Mouse (Mus musculus): ENCODE data around the gene Crat. TPM values are rescaled to one million over a fixed set of nuclear protein-coding genes. Genes with fewer than 3 reads are reported as not detected.
"Not testable (repeated sequence)": the region's sequence is repeated elsewhere in the genome, so short reads cannot be mapped to it uniquely, and the experiment has no call there.

The Crat gene
- polyA plus RNA-seq, 1 experiment from 2014 or later: 26.0 TPM

DNA sequence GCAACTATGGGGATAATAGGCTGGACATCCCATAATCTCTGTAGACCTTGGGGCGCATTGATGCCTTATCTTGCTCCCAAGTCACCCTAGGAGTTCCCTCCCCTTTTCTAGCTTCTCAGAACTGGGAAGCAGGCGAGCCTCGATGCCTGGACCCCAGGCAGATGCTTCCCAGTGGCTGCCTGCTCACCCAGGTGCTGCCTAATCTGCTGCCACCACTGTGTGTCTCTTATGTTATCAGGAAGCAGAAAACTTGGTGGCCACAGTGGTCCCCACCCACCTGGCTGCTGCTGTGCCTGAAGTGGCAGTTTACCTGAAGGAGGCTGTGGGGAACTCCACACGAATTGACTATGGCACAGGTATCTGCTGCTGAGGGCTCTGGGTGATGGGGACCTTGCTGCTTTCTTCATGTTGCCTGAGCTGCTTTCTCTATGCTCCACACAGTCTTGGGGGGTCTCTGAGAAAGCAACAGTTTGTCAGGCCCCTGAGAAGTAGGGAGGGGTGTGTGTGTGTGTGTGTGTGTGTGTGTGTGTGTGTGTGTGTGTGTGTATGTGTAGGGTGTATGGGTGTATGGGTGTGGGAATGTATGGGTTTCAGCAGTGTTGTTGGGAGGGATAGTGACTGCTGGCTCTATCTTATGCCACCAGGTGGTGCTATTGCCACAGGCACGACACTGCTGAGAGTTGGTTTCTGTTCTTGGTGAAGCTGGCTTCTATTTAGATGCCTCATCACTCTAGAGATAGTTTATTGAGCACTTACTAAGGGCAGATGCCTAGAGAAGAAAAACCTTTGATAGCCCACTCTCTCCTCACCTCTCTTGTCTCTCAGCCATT lies 19.9 kb upstream of the Crat start:
- peaks cover 44% of the 10 kb centered on the region for H3K36me3 ChIP-seq (ENCODE audit: control insufficient read depth, insufficient read depth, low read length)
- no peaks in the 10 kb centered on the region for H3K27me3 ChIP-seq (ENCODE audit: control insufficient read depth, insufficient read depth, low read depth, low read length)
- H3K4me3 ChIP-seq (ENCODE audit: low read depth, low read length): no peak overlapping the region
- no peaks in the 10 kb centered on the region for H3K9me3 ChIP-seq (replicated peaks; ENCODE audit: control insufficient read depth, low read length, poor library complexity, severe bottlenecking)
- H3K4me2 ChIP-seq (ENCODE audit: low read length): no peak overlapping the region
- WGBS: 56% methylated on average over 5 of the region's 5 CpGs
- H3K27ac ChIP-seq (ENCODE audit: low read length): no peak overlapping the region
- H3K4me1 ChIP-seq (ENCODE audit: control insufficient read depth, insufficient read depth, low read length): peaks cover 2% of the 10 kb centered on the region
- ATAC-seq: peak; percentile 84
- H3K9ac ChIP-seq (ENCODE audit: low read depth, low read length): no peak overlapping the region

GRCm38 (mm10) chr2:30429156-30429555 lies 13.5 kb upstream of the Crat start:
- no peaks in the 10 kb centered on the region for H3K4me1 ChIP-seq (ENCODE audit: control insufficient read depth, insufficient read depth, low read length)
- H3K27ac ChIP-seq (ENCODE audit: low read length): no peak overlapping the region
- no peak overlapping the region for H3K4me3 ChIP-seq (ENCODE audit: low read depth, low read length)
- no peak overlapping the region for H3K4me2 ChIP-seq (ENCODE audit: low read length)
- H3K27me3 ChIP-seq (ENCODE audit: control insufficient read depth, insufficient read depth, low read depth, low read length): no peaks in the 10 kb centered on the region
- no peaks in the 10 kb centered on the region for H3K9me3 ChIP-seq (replicated peaks; ENCODE audit: control insufficient read depth, low read length, poor library complexity, severe bottlenecking)
- no peak overlapping the region for H3K9ac ChIP-seq (ENCODE audit: low read depth, low read length)
- no peak for ATAC-seq
- H3K36me3 ChIP-seq (ENCODE audit: control insufficient read depth, insufficient read depth, low read length): peaks cover 42% of the 10 kb centered on the region

DNA sequence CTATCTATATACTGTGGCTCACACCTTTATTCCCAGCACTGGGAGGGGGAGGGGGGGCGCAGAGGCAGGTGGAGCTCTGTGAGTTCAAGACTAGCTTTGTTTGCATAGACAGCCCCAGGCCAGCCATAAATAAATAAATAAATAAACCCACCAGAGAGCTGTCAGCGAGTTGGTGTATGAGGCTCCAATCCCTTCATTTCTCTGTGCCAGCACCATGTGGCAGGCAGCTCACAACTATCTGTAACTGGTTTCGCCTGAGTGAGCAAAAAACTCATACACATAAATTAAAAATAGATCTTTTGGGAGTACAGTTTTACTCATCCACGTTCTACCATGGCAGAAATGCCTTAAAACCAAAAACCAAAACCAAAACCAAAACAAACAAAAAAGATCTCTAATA lies 5.8 kb upstream of the Crat start:
- Histone ChIP-seq H3K27ac (ENCODE audit: low read length) (no peak overlapping the region), H3K4me2 (ENCODE audit: low read length) (no peak overlapping the region), H3K4me3 (ENCODE audit: low read depth, low read length) (no peak overlapping the region), H3K9me3 (replicated peaks; ENCODE audit: control insufficient read depth, low read length, poor library complexity, severe bottlenecking) (no peaks in the 10 kb centered on the region), H3K9ac (ENCODE audit: low read depth, low read length) (no peak overlapping the region), H3K36me3 (ENCODE audit: control insufficient read depth, insufficient read depth, low read length) (no peaks in the 10 kb centered on the region), H3K4me1 (ENCODE audit: control insufficient read depth, insufficient read depth, low read length) (peaks cover 22% of the 10 kb centered on the region), H3K27me3 (ENCODE audit: control insufficient read depth, insufficient read depth, low read depth, low read length) (no peaks in the 10 kb centered on the region)
- no peak for ATAC-seq
- 82% methylated on average over 4 of the region's 4 CpGs for WGBS

- 36% methylated on average over 10 of the region's 10 CpGs for WGBS
- H3K9ac ChIP-seq (ENCODE audit: low read depth, low read length): peak overlapping the region; percentile 18
- H3K27ac ChIP-seq (ENCODE audit: low read length): peak overlapping the region; percentile 28; the same call in 1 of the 2 replicates
- ATAC-seq: no peak
- H3K27me3 ChIP-seq (ENCODE audit: control insufficient read depth, insufficient read depth, low read depth, low read length): no peaks in the 10 kb centered on the region
- H3K9me3 ChIP-seq (replicated peaks; ENCODE audit: control insufficient read depth, low read length, poor library complexity, severe bottlenecking): no peaks in the 10 kb centered on the region
- H3K36me3 ChIP-seq (ENCODE audit: control insufficient read depth, insufficient read depth, low read length): no peaks in the 10 kb centered on the region
- peak overlapping the region; percentile 3; the same call in 1 of the 2 replicates for H3K4me2 ChIP-seq (ENCODE audit: low read length)
- no peak overlapping the region for H3K4me3 ChIP-seq (ENCODE audit: low read depth, low read length)
- H3K4me1 ChIP-seq (ENCODE audit: control insufficient read depth, insufficient read depth, low read length): peaks cover 30% of the 10 kb centered on the region
Measured at GRCm38 (mm10) chr2:30419112-30419511, 3.5 kb upstream of the Crat start.

GRCm38 (mm10) chr2:30418259-30418658 lies 2.6 kb upstream of the Crat start:
- H3K4me3 ChIP-seq (ENCODE audit: low read depth, low read length): no peak overlapping the region
- no peaks in the 10 kb centered on the region for H3K36me3 ChIP-seq (ENCODE audit: control insufficient read depth, insufficient read depth, low read length)
- H3K9ac ChIP-seq (ENCODE audit: low read depth, low read length): peak overlapping the region; percentile 26; the same call in 1 of the 2 replicates
- WGBS: 79% methylated on average over 6 of the region's 6 CpGs
- peaks cover 34% of the 10 kb centered on the region for H3K4me1 ChIP-seq (ENCODE audit: control insufficient read depth, insufficient read depth, low read length)
- no peaks in the 10 kb centered on the region for H3K9me3 ChIP-seq (replicated peaks; ENCODE audit: control insufficient read depth, low read length, poor library complexity, severe bottlenecking)
- no peak for ATAC-seq
- H3K27me3 ChIP-seq (ENCODE audit: control insufficient read depth, insufficient read depth, low read depth, low read length): no peaks in the 10 kb centered on the region
- no peak overlapping the region for H3K27ac ChIP-seq (ENCODE audit: low read length)
- peak overlapping the region; percentile 3; the same call in 1 of the 2 replicates for H3K4me2 ChIP-seq (ENCODE audit: low read length)

- Histone ChIP-seq H3K4me3 (ENCODE audit: low read depth, low read length) (no peak overlapping the region), H3K36me3 (ENCODE audit: control insufficient read depth, insufficient read depth, low read length) (no peaks in the 10 kb centered on the region), H3K27me3 (ENCODE audit: control insufficient read depth, insufficient read depth, low read depth, low read length) (no peaks in the 10 kb centered on the region), H3K4me1 (ENCODE audit: control insufficient read depth, insufficient read depth, low read length) (peaks cover 35% of the 10 kb centered on the region), H3K9ac (ENCODE audit: low read depth, low read length) (no peak overlapping the region), H3K27ac (ENCODE audit: low read length) (no peak overlapping the region), H3K4me2 (ENCODE audit: low read length) (no peak overlapping the region), H3K9me3 (replicated peaks; ENCODE audit: control insufficient read depth, low read length, poor library complexity, severe bottlenecking) (no peaks in the 10 kb centered on the region)
- WGBS: 75% methylated on average over 5 of the region's 5 CpGs
- no peak for ATAC-seq
Measured at GRCm38 (mm10) chr2:30417595-30418165, 2.1 kb upstream of the Crat start.

- H3K9ac ChIP-seq (ENCODE audit: low read depth, low read length); H3K27ac ChIP-seq (ENCODE audit: low read length); H3K9me3 ChIP-seq (replicated peaks; ENCODE audit: control insufficient read depth, low read length, poor library complexity, severe bottlenecking); H3K36me3 ChIP-seq (ENCODE audit: control insufficient read depth, insufficient read depth, low read length); H3K27me3 ChIP-seq (ENCODE audit: control insufficient read depth, insufficient read depth, low read depth, low read length); H3K4me3 ChIP-seq (ENCODE audit: low read depth, low read length); ATAC-seq: not testable (repeated sequence)
- WGBS: 81% methylated on average over 6 of the region's 6 CpGs
- Histone ChIP-seq H3K4me2 (ENCODE audit: low read length) (peak overlapping the region; percentile 73), H3K4me1 (ENCODE audit: control insufficient read depth, insufficient read depth, low read length) (peaks cover 36% of the 10 kb centered on the region)
Measured at GRCm38 (mm10) chr2:30417154-30417553, 1.5 kb upstream of the Crat start.

DNA sequence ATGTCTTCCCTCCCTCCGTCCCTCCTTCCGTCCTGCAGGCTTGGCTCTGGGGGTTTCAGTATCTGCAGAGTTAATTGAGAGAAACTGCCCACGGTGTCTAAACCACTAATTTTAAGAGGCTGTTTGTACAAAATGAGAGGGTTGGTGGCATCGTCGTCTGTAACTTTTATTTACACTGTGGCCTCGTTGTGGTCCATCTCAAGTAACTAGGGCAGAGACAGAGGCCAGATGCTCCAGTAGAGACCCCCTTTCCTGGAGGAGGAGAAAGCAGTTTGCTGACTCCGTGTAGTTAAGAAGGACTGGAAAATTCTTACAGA lies 994 bp upstream of the Crat start:
- no peak for ATAC-seq
- peak overlapping the region; percentile 97 for H3K9ac ChIP-seq (ENCODE audit: low read depth, low read length)
- H3K27me3 ChIP-seq (ENCODE audit: control insufficient read depth, insufficient read depth, low read depth, low read length): no peaks in the 10 kb centered on the region
- H3K27ac ChIP-seq (ENCODE audit: low read length): peak overlapping the region; percentile 99
- H3K4me1 ChIP-seq (ENCODE audit: control insufficient read depth, insufficient read depth, low read length): peaks cover 36% of the 10 kb centered on the region
- under 1% methylated on average over 7 of the region's 7 CpGs for WGBS
- H3K36me3 ChIP-seq (ENCODE audit: control insufficient read depth, insufficient read depth, low read length): 0 out of 2 replicates have a peak, but pooled peaks cover 4% of the 10 kb centered on the region
- H3K4me3 ChIP-seq (ENCODE audit: low read depth, low read length): peak overlapping the region; percentile 94
- no peaks in the 10 kb centered on the region for H3K9me3 ChIP-seq (replicated peaks; ENCODE audit: control insufficient read depth, low read length, poor library complexity, severe bottlenecking)
- H3K4me2 ChIP-seq (ENCODE audit: low read length): peak overlapping the region; percentile 73

DNA sequence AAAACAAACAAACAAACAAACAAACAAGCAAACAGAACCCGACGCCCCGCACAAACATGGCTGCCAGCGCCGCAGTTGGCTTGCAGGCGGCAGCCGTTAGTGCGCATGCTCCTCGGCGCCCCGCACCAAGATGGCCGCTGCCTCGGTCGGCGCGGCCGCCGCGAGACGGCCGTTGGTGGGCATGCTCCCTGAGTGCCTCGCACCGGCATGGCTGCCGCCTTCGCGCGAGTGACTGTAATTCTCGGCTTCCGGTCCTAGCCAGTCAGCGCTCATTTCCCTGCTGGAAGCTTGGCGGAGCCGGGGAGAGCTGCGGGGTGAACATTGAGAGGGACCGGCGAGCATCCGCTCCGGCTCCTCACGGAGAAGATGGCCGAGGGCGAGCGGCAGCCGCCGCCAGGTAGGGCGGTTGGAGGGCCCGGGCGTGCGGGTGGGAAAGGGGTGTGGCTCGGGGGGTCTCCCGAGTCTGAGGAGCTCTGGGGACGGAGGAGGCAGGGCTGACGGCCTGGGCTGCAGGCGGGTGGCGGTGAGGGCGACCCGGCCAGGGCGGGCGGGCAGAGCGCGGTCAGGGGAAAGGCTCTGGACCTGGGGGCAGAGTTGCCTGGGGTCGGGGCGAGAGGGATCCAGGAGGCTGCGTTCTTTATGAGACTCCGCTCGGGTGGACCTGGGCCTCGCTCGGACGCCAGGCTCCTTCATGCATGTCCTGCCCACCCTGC lies 479 bp upstream of the Crat start, which contains the start of gene Ptpa:
TSS of gene Ptpa (plus strand) at position 104 of the 713 bp plus-strand sequence.
- Histone ChIP-seq H3K4me2 (ENCODE audit: low read length) (peak within 1 kb of the TSS; percentile 73), H3K36me3 (ENCODE audit: control insufficient read depth, insufficient read depth, low read length) (0 out of 2 replicates have a peak, but pooled peaks cover 4% of the 10 kb centered on the region), H3K9ac (ENCODE audit: low read depth, low read length) (peak within 1 kb of the TSS; percentile 97), H3K4me1 (ENCODE audit: control insufficient read depth, insufficient read depth, low read length) (peaks cover 36% of the 10 kb centered on the region), H3K27ac (ENCODE audit: low read length) (peak within 1 kb of the TSS; percentile 99), H3K9me3 (replicated peaks; ENCODE audit: control insufficient read depth, low read length, poor library complexity, severe bottlenecking) (no peaks in the 10 kb centered on the region), H3K27me3 (ENCODE audit: control insufficient read depth, insufficient read depth, low read depth, low read length) (no peaks in the 10 kb centered on the region), H3K4me3 (ENCODE audit: low read depth, low read length) (peak within 1 kb of the TSS; percentile 94)
- under 1% methylated on average over 55 of the region's 67 CpGs for WGBS
- peak; percentile 93 for ATAC-seq
